Mouse (Mus musculus) cerebellum, adult 9-10 months (tissue): ENCODE data around the gene Parp14.
"Not testable (repeated sequence)": the region's sequence is repeated elsewhere in the genome, so short reads cannot be mapped to it uniquely, and the experiment has no call there.

Source experiments
- DNase-seq: peaks from one replicate; pipeline ENCODE4 v3.0.0; 2022

The Parp14 gene

DNA sequence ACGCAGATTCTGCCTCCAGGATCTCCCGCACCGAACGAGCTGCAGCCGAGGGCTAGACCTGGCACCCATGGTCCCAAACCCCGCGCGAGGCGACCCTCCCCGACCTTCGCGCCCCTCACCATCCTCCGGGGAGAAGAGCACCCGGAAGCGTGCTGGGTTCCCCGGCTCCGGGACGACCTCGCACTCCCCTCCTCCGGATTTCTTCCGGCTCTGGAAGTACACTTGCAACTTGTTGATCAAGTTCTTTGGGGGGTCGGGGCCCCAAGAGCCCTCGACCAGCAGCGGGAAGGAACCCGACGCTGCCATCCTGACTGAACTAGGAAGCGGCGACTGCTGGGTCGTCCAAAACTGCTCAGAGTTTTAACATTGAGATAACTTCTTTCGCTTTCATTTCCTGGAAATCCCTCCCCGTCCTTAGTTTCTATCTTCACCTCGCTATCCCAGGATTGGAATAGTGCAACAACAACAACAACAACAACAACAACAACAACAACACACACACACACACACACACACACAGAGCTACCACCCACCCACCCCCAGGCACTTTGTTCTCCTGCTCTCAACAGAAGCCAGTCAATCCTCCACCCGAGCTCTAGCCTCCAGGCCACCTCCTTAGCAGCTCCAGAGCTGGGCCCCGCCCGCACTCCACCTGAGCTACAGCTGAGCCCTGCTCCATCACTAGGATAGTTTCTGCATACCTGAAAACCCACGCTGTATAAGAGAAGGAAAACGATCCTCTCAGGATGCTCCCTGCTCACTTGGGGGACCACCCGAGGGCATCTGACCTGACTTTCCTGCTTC lies at the start of gene Parp14:
Gene Parp14, minus strand, starts transcription at position 497 of the 804 bp plus-strand sequence.
- no peak for DNase-seq

DNA sequence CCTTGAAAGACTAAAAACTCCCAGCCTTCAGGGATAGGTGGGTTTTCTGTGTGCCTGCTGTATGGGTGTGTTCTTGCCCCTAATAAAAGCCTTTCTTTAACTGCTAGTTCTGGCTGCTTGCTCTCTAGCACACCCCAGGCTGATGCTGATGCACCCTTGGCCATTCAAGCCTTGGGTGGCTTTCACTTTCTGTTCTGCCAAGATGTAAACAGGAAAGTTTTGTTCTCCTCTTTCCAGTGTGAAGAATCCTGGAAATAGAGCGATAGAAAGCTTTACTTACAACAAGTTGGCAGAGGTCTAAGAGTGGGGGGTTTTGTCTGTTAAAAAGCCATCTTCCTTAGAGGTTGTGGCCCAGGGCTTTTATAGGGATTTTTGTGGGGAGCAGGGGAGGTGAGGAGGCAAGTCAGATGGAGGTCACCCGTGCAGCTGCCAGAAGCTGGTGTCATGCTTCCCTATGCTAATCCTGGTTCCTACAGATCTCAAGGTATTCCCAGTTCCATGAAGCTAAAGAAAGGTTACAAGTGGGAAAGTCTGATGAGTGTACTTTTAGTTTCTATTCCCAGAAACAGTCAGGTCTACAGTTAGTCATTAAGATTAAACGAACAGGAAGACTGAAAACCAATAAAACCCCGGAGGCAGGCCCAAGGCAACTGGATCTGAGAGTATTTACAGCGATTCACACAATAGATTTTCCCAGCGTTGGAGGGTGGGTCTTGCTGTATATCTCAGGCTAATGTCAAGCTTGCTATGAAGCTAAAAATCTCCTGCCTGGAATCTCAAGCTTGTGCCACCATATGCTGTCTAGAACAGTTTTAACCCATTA lies 47.6 kb upstream of the Parp14 start:
- DNase-seq: no peak

DNA sequence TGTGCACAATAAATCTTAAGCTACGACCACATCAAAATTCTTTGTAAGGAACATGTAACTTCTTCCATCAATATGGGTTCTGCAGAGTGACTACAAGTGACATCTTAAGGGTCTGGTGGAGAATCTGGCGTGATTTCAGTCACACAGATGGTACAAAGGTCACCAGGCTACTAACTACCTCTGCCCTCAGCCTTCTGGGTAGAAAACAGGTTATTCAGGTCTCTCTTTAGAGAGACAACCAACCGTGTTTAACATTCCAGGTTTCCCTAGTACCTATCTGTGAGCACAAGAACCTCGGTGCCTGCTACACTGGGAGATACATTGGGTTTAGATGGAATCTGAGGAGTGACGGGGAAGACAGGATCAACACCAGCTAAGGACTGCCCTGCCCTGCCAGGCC lies 43.0 kb upstream of the Parp14 start:
- DNase-seq: no peak

DNA sequence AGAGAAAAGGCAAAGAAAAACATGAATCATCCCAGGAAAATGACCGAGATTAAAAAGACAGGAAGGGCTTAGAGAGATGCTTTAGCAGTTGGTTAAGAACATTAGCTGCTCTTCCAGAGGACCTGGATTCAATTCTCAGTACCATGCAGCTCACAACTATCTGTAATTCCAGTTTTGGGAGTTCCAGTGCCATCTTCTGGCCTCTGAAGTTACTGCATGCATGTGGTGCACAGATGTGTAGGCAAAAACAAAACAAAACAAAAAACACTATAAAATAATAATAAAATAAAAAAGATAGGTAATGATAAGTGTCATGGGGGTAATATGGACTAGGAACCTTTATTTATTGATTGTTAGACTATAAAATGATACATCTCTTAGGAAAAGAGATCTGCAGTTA lies 42.2 kb upstream of the Parp14 start:
- no peak for DNase-seq

DNA sequence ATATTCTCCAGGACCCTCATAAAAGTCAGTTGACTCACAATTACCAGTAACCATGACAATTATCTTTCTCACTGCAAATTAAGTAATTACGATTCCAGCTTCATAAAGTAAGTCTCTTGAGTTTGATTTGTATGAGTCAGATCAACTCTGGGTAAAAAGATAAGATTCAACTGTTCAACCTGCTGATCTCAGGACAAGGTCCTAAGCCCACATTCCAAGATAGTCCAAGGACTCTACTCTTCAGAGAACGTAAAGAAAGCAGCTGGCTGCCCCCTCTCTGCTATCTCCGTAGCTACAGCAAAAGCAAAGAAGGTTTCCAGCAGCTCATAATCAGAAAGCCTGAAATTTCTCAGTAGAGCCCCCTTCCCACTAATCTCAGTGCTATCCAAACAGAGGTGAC lies 40.1 kb upstream of the Parp14 start:
- DNase-seq: no peak

DNA sequence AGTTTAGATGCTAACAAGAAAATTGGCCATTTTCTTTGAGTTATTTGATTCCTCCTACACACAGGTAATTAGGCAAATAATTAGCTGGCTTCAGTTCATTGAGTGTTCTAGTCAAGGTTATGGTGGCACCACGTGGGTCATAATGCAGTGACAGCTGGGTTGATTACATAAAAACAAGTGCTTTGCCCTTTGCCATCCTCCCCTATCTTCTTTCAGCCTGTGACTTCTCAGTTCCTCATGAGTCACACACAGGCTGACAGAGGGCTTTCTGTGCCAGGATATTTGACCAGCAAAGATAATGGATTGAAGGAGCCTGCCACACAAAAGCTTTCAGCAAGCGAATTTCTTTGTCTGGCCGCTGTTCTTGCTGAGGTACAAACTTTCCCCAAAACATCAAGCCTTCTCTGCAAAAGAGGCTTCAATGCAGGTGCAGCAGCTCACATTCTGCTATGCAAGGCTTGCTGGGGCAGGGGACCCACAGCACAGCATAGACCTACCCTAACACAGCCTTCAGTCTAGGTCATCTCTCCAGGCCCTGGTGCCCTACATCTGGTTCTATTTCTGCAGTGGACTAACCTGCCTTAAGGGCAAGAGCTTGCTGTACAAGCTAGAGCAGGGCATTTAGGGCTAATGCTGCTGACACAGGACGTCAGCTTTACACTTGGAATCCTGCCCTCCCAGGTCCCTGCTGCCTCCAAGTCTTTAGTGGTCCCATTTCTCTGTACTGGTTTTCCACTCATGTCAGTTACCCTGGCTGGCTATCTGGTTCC lies 36.3 kb upstream of the Parp14 start:
- DNase-seq: peak; percentile 26

DNA sequence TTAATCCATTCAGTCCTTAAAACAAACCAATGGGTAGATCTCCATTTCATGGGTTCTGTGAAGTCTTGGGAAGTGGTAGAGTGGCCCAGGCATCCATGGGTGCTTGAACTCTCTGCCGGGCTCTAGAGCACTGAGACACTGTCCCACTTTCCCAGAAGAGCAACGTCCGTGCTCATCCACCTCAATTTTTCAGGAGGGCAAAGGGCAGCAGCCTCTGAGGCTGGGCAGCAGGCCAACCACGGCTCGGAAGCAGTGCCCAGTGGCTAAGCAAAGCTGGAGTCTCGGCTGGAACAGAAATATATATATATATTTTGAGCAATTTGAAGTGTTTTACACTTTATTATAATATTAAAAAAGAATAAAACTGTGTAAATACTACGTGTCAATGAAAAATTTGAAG lies 35.5 kb upstream of the Parp14 start:
- no peak for DNase-seq

DNA sequence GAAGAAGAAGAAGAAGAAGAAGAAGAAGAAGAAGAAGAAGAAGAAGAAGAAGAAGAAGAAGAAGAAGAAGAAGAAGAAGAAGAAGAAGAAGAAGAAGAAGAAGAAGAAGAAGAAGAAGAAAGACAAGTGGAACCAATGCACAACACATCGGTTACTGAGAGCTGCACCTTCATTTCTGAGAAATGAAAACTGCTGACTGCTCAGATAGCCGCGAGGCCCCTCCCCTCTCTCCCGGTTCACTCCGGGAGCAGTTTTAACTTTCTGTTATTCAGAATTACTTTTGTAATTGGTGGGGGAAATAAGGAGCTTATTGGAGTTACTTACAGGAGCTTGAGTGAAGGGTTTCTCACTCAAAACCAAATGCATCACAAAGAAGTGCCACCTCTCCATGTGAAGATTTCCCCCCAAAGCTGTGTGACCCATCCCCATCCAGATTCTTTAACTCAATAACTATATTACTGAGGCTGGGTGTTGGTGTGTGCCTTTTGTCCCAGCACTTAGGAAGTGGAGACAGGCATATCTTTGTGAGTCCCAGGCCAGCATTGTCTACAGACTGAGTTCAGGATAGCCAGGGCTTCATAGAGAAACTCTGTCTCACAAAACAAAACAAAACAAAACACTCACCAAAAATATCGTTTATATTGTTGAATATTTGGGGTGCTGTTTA lies 34.6 kb upstream of the Parp14 start:
- no peak for DNase-seq

DNA sequence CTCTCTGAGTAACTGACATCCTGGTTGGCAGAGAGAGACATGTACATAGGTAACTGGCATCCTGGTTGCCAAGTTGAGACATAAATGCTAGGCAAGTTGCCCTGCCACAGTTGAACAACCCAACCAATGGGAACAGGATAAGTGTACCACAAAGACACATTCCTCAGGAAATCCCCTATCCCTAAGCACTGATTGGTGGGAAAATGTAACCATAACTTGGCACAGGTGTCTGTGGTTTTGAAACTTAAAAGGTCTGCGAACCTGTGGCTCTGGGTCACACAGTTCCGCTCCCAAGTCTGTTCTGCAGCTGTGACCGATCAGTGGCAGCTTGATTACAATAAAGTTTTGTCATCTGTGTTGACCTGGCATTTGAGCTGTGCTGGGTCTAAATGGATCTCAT lies 34.0 kb upstream of the Parp14 start:
- no peak for DNase-seq

DNA sequence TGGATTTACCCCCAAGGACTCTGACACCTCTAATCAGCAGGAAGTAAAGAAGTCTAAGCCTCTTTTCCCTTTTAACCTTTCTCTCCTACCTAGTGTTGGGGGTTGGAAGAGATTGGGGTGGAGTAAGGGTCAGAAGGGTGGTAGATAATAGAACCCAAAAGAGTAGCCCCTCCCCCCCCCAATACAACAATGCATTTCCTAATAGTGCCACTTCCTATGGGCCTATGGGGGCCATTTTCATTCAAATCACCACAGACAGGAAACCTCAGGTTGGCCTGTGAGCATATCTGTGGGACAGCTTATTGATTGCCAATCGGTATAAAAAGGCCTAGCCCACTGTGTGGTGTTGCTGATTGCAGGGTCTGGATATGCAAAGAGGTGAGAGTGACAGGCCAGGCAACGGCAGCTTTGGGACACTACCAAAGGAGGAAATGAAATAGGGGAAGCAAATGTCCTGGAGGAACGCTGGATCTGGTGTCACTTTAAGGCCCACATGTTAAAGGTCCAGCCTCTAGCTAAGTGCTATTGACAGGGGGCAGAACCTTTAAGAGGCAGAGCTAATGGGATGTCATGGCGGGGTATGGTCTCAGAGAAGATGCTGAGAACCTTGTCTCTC lies 32.9 kb upstream of the Parp14 start:
- no peak for DNase-seq

DNA sequence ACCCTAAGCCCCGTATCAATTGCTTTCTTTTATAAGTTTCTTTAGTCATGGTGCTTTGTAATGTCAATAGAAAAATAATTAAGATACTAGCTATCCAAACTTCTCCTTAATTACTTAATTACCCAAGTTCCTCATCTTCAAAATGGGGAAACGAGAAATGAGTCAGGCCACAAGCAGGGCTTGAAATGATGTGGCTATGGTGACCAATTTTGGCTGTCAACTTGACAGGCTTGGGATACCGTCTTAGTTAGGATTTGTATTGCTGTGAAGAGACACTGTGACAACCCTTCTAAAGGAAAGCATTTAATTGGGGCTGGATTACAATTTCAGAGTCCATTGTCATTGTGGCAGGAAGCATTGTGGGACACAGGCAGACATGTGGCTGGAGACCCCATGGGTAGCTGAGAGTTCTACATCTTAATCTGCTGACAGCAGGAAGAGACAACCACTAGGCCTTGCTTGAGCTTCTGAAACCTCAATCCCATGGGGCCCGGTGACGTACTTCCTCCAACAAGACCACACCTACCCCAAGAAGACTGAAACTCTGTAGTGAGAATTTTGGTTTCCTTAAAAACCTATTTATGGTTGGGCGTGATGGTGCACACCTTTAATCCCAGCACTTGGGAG lies 31.8 kb upstream of the Parp14 start:
- DNase-seq: no peak

DNA sequence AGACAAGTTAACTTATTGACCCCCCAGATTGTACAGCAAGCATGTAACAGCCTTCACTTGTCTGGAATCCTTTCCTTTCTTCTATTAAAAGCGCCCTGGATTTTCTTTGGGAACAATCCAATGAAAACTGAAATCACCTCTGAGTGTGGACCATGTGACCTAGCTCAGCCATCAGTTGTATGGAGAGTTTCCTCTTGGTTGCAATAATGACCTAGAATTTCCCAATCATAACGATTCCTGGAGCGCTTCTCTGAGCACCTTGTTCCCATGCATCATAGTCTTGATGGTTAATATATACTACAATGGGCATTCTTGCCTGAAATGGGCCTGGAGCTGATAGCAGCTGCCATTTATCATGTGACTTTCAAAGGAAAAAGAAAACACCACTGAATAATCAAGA lies 29.2 kb upstream of the Parp14 start:
- DNase-seq: no peak

DNA sequence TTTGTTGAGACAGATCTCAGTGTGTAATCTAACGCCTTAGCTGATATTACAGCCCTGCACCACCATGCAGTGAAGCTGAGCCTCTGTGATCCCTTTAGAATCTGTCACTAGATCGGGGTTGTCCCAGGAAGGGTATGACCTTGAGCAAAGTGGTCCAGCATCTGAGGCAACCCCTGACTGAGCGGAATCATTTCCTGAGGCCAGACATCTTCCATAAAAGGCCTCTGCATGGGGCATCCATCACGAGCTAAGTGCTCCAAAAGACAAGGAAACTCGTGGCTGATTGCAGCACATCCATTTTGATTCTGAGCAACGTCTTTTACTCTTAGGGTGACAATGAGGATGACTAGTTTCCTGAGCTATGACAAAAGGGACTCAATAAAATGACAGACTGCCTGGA lies 23.7 kb upstream of the Parp14 start:
- DNase-seq: no peak

DNA sequence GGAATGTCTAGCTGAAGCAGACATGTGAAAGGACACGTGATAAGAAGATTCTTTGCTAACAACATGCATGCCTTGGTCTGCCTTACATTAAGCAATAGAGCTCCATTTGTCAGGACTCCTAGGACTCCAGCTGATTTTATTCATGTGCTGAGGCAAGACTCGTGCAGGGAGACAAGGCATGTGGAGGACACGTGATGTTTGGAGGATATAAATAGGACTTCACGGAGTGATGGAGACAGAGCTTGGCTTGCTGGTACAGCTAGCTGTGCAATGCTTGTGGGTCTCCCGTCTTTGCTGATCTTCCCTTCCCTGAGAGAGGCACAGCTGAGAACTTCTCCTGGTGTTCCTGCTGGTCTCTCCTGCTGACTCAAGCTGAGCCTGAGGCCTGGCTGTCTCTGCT lies 20.3 kb upstream of the Parp14 start:
- not testable (repeated sequence) for DNase-seq

DNA sequence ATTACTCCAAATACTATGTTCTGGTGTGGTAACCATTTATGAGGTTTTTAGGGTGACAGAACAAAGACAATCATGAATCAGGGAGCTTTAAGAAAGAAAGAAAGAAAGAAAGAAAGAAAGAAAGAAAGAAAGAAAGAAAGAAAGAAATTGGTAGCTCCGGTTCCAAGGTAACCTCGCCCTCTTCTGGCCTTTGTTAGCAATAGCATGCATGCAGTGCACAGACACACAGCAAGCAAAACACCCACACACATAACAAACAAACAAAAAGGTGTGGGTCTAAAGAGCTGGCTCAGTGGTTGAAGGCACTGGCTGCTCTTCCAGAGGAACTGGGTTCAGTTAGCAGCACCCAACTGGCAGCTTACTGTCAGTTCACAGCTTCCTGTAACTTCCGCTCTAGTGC lies 19.3 kb upstream of the Parp14 start:
- no peak for DNase-seq

DNA sequence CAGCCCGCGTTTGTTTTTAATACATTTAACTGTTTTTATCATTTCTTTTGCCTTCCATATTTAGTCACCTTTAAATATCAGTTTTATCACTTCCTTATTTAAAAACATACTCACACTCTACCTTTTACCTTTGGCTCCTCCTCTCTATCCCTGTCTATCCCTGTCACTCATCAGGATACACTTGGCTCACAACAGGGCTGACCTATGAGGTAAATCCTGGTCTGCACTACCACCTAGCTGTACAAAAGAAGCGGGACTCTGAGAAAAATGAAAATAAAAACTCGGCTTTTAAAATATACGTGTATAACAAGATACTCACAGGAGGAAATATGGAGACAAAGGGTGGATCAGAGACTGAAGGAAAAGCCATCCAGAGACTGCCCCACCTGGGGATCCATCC lies 17.6 kb upstream of the Parp14 start:
- no peak for DNase-seq

DNA sequence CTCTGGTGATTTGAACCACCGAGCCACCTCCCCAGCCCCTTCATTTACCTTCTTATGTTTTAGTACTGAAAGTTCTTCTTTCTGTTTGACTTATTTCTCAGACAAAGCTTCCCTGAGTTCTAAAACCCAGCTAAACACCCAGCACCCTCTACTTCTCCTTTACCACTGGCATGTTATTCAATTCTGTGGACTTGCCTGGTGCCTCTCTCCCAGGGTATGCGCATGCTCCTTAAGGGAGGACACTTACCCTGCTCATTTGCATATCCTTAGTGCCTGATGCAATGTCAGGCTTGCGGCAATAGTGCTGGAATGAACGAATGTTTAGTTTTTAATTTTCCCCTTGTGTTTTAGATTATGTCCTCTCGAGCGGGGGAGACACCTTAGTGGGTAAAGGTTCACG lies 16.8 kb upstream of the Parp14 start:
- no peak for DNase-seq

DNA sequence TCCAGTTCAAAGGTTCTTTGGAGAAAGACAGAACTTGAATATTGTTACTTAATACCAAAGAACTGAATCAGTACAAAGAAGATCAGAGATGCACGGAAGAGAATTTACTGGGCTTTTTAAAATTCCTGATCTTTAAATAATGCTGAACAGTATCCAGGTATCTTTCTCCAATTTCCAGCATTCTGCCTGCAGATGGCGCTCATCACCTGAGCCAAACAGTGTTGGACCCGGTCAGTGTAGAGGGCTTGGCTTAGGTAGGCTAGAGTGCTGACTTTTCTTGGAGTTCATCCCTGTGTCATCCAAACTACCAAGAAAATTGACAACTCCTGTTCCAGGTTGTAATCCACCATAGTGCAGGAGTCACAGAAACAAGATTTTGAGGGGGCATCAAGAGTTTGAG lies 3.1 kb upstream of the Parp14 start:
- DNase-seq: peak; percentile 23

DNA sequence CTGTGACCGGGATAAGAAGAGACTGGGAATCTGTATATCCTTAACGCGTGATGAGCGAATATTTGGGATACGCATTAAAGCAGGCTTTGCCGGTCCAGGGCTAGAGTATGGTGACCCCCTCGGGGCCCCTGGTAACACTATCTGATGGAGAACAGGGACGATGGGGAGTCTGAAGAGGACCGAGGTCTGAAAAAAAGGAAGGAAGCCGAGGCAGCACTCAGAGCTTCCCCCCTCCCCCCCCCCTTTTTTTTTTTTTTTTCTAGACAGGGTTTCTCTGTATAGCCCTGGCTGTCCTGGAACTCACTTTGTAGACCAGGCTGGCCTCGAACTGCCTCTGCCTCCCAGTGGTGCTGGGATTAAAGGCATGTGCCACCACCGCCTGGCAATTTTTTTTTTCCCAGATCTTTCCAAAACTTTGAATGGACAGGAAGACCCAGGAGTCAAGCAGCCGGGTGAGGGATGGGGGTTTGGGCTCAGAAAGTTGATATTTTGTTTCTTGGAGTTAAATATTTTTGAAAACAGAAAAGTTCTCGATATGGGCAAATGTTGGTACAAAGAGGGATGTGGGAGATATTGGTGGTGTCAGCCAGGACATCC lies 1.2 kb upstream of the Parp14 start:
- DNase-seq: no peak

DNA sequence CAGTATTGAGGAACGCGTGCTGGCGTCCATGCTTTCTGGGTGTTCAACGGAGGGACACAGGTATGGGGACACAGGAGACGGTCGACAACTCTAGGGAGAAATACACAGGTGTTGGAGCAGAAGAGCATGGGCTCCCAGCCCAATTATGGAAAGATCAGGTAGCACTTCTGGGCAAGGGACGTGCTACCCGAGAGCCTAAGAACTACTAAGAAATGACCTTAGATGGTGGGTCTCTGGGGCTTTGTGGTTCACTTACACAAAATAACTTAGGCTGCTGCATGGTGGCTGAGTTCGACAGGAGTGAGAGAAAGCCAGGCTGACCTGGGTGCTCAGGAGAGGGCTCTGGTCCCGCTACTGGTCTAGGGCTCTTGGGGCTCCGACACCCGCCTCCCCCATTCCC lies 554 bp upstream of the Parp14 start:
- no peak for DNase-seq

DNA sequence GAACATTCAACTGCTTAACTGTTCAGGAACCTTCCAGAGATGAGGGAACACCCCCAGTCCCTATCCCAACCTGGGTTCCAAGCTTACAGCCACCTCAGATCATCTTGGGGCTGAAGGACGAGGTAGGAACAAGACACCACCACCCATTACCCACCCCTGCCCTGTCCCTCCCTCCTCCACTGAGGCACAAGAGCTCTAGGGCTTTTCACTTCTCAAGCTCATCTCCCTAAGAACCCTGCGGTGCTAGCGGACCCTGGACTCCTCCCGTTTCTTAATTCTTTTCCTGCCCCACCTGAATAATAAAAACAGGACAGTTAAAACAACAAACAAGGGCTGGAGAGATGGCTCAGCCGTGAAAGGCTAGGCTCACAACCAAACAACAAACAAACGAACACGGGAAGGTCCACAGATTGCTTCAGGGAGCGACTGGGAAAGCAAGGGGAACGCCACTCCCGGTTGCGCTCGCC lies 730 bp downstream of the Parp14 start:
- DNase-seq: no peak

DNA sequence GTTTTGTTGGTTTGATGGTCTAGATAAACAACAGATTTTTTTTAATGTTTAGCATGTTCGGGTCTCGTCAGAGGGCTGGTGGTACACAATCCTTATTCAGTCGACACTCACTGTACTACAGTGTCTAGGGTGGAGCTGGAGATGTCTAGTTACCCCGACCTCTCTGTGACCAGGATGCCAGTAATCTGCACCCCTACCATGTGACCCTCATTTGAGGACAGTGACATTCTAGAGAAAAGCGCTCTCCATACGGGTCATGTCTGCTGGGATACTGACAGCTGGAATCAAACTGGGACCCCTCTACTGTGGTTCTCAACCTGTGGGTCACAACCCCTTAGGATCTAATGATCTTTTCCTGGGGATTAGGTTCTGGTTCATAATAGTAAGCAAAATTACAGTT lies 1.7 kb downstream of the Parp14 start:
- no peak for DNase-seq
